Mouse (Mus musculus): ENCODE measurements around the gene Ankrd55. TPM values are rescaled to one million over a fixed set of nuclear protein-coding genes. Genes with fewer than 3 reads are reported as not detected.
A peak's percentile ranks its signal among the peaks of the same experiment; 100 is the strongest.

The Ankrd55 gene
- polyA plus RNA-seq, 1 experiment = 0.18 TPM

- no peaks in the 10 kb centered on the region for H3K36me3 ChIP-seq (ENCODE audit: control insufficient read depth, insufficient read depth)
- no peaks in the 10 kb centered on the region for H3K79me3 ChIP-seq (ENCODE audit: low read depth)
- no peaks in the 10 kb centered on the region for H3K27me3 ChIP-seq (ENCODE audit: control insufficient read depth, insufficient read depth, insufficient read length)
- H3ac ChIP-seq (ENCODE audit: control insufficient read depth, insufficient read length, low read depth) = no peak overlapping the region
- H3K4me3 ChIP-seq (ENCODE audit: insufficient read depth, poor library complexity, severe bottlenecking) = no peak overlapping the region
- no peaks in the 10 kb centered on the region for H3K79me2 ChIP-seq (ENCODE audit: control insufficient read depth, insufficient read depth)
- no peak for TF ChIP-seq CTCF (IDR thresholded peaks at IDR 0.05; ENCODE audit: control insufficient read depth, insufficient read depth, insufficient read length)
- no peak for TF ChIP-seq CEBPB (IDR thresholded peaks at IDR 0.05; ENCODE audit: low read depth)
- TF ChIP-seq MYOG (IDR thresholded peaks at IDR 0.05; ENCODE audit: control insufficient read depth, extremely low read depth, insufficient read length) = no peak
- TF ChIP-seq FOSL1 (IDR thresholded peaks at IDR 0.05; ENCODE audit: insufficient read depth, low read length, poor library complexity, severe bottlenecking) = no peak
- TF ChIP-seq USF1 (IDR thresholded peaks at IDR 0.05; ENCODE audit: low read depth) = no peak
- TF ChIP-seq MAX (IDR thresholded peaks at IDR 0.05) = no peak
- TF ChIP-seq MYOD1 (IDR thresholded peaks at IDR 0.05; ENCODE audit: control insufficient read depth, insufficient read length, low read depth) = no peak
Measured at GRCm38 (mm10) chr13:112354109-112354867, 66.0 kb downstream of the Ankrd55 start.

GRCm38 (mm10) chr13:112354958-112355357 lies 66.7 kb downstream of the Ankrd55 start:
- no peak overlapping the region for H3ac ChIP-seq (ENCODE audit: control insufficient read depth, insufficient read length, low read depth)
- no peaks in the 10 kb centered on the region for H3K79me3 ChIP-seq (ENCODE audit: low read depth)
- no peaks in the 10 kb centered on the region for H3K36me3 ChIP-seq (ENCODE audit: control insufficient read depth, insufficient read depth)
- no peaks in the 10 kb centered on the region for H3K27me3 ChIP-seq (ENCODE audit: control insufficient read depth, insufficient read depth, insufficient read length)
- TF ChIP-seq MAX (IDR thresholded peaks at IDR 0.05) = no peak
- TF ChIP-seq USF1 (IDR thresholded peaks at IDR 0.05; ENCODE audit: low read depth) = no peak
- no peak for TF ChIP-seq MYOG (IDR thresholded peaks at IDR 0.05; ENCODE audit: control insufficient read depth, extremely low read depth, insufficient read length)
- no peak for TF ChIP-seq CTCF (IDR thresholded peaks at IDR 0.05; ENCODE audit: control insufficient read depth, insufficient read depth, insufficient read length)
- no peak for TF ChIP-seq FOSL1 (IDR thresholded peaks at IDR 0.05; ENCODE audit: insufficient read depth, low read length, poor library complexity, severe bottlenecking)
- H3K4me3 ChIP-seq (ENCODE audit: insufficient read depth, poor library complexity, severe bottlenecking) = no peak overlapping the region
- H3K79me2 ChIP-seq (ENCODE audit: control insufficient read depth, insufficient read depth) = no peaks in the 10 kb centered on the region

- TF ChIP-seq FOSL1 (IDR thresholded peaks at IDR 0.05; ENCODE audit: insufficient read depth, low read length, poor library complexity, severe bottlenecking) = no peak
- TF ChIP-seq MYOD1 (IDR thresholded peaks at IDR 0.05; ENCODE audit: control insufficient read depth, insufficient read length, low read depth) = no peak
- no peak for TF ChIP-seq CEBPB (IDR thresholded peaks at IDR 0.05; ENCODE audit: low read depth)
- TF ChIP-seq USF1 (IDR thresholded peaks at IDR 0.05; ENCODE audit: low read depth) = no peak
- no peak for TF ChIP-seq MYOG (IDR thresholded peaks at IDR 0.05; ENCODE audit: control insufficient read depth, extremely low read depth, insufficient read length)
- no peak for TF ChIP-seq CTCF (IDR thresholded peaks at IDR 0.05; ENCODE audit: control insufficient read depth, insufficient read depth, insufficient read length)
- no peak for TF ChIP-seq MAX (IDR thresholded peaks at IDR 0.05)
- H3ac ChIP-seq (ENCODE audit: control insufficient read depth, insufficient read length, low read depth) = no peak overlapping the region
- H3K36me3 ChIP-seq (ENCODE audit: control insufficient read depth, insufficient read depth) = no peaks in the 10 kb centered on the region
- H3K4me3 ChIP-seq (ENCODE audit: insufficient read depth, poor library complexity, severe bottlenecking) = no peak overlapping the region
- no peaks in the 10 kb centered on the region for H3K79me3 ChIP-seq (ENCODE audit: low read depth)
- no peaks in the 10 kb centered on the region for H3K27me3 ChIP-seq (ENCODE audit: control insufficient read depth, insufficient read depth, insufficient read length)
- no peaks in the 10 kb centered on the region for H3K79me2 ChIP-seq (ENCODE audit: control insufficient read depth, insufficient read depth)
Measured at GRCm38 (mm10) chr13:112355794-112356486, 67.7 kb downstream of the Ankrd55 start.

GRCm38 (mm10) chr13:112361575-112361974 lies 73.3 kb downstream of the Ankrd55 start:
- Histone ChIP-seq H3ac (ENCODE audit: control insufficient read depth, insufficient read length, low read depth) (no peak overlapping the region), H3K4me3 (ENCODE audit: insufficient read depth, poor library complexity, severe bottlenecking) (no peak overlapping the region), H3K79me3 (ENCODE audit: low read depth) (no peaks in the 10 kb centered on the region), H3K27me3 (ENCODE audit: control insufficient read depth, insufficient read depth, insufficient read length) (no peaks in the 10 kb centered on the region), H3K79me2 (ENCODE audit: control insufficient read depth, insufficient read depth) (no peaks in the 10 kb centered on the region), H3K36me3 (ENCODE audit: control insufficient read depth, insufficient read depth) (no peaks in the 10 kb centered on the region)
- TF ChIP-seq MYOG (IDR thresholded peaks at IDR 0.05; ENCODE audit: control insufficient read depth, extremely low read depth, insufficient read length) = no peak
- no peak for TF ChIP-seq MAX (IDR thresholded peaks at IDR 0.05)
- no peak for TF ChIP-seq USF1 (IDR thresholded peaks at IDR 0.05; ENCODE audit: low read depth)
- TF ChIP-seq CTCF (IDR thresholded peaks at IDR 0.05; ENCODE audit: control insufficient read depth, insufficient read depth, insufficient read length) = no peak
- TF ChIP-seq CEBPB (IDR thresholded peaks at IDR 0.05; ENCODE audit: low read depth) = no peak
- no peak for TF ChIP-seq MYOD1 (IDR thresholded peaks at IDR 0.05; ENCODE audit: control insufficient read depth, insufficient read length, low read depth)
- no peak for TF ChIP-seq FOSL1 (IDR thresholded peaks at IDR 0.05; ENCODE audit: insufficient read depth, low read length, poor library complexity, severe bottlenecking)

- H3K36me3 ChIP-seq (ENCODE audit: control insufficient read depth, insufficient read depth) = no peaks in the 10 kb centered on the region
- no peak overlapping the region for H3K4me3 ChIP-seq (ENCODE audit: insufficient read depth, poor library complexity, severe bottlenecking)
- peak overlapping the region; percentile 52 for H3ac ChIP-seq (ENCODE audit: control insufficient read depth, insufficient read length, low read depth)
- H3K79me2 ChIP-seq (ENCODE audit: control insufficient read depth, insufficient read depth) = no peaks in the 10 kb centered on the region
- no peaks in the 10 kb centered on the region for H3K27me3 ChIP-seq (ENCODE audit: control insufficient read depth, insufficient read depth, insufficient read length)
- peak; percentile 91 for TF ChIP-seq MAX (IDR thresholded peaks at IDR 0.05)
- TF ChIP-seq USF1 (IDR thresholded peaks at IDR 0.05; ENCODE audit: low read depth) = peak; percentile 9
- no peak for TF ChIP-seq MYOD1 (IDR thresholded peaks at IDR 0.05; ENCODE audit: control insufficient read depth, insufficient read length, low read depth)
- H3K79me3 ChIP-seq (ENCODE audit: low read depth) = no peaks in the 10 kb centered on the region
Measured at GRCm38 (mm10) chr13:112363218-112363617, 75.0 kb downstream of the Ankrd55 start.
